Mouse (Mus musculus) lung, postnatal 14 days (tissue): ENCODE results near the gene Ltbp1.

Experiments used
- DNase-seq: peaks from one replicate; pipeline ENCODE4 v3.0.0; 2021

The Ltbp1 gene

GRCm38 (mm10) chr17:75005281-75005684, at the start of gene Ltbp1:
Gene Ltbp1, plus strand, starts transcription at chr17:75005568.
- DNase-seq: peak; percentile 55

- DNase-seq: no peak
These were observed 45.7 kb upstream of the Ltbp1 start for GRCm38 (mm10) chr17:74959481-74960245.

GRCm38 (mm10) chr17:74963222-74963621, 42.1 kb upstream of the Ltbp1 start:
- DNase-seq: no peak

- no peak for DNase-seq
These were observed 41.5 kb upstream of the Ltbp1 start for GRCm38 (mm10) chr17:74963861-74964260.

- DNase-seq: no peak
These were observed 38.0 kb upstream of the Ltbp1 start for GRCm38 (mm10) chr17:74967298-74967848.

GRCm38 (mm10) chr17:74968152-74968712, 37.1 kb upstream of the Ltbp1 start:
- no peak for DNase-seq

- no peak for DNase-seq
These were observed 36.6 kb upstream of the Ltbp1 start for GRCm38 (mm10) chr17:74968738-74969271.

GRCm38 (mm10) chr17:74975192-74975591, 30.2 kb upstream of the Ltbp1 start:
- no peak for DNase-seq

- DNase-seq: no peak
These were observed 29.0 kb upstream of the Ltbp1 start for GRCm38 (mm10) chr17:74976167-74976985.

- no peak for DNase-seq
These were observed 25.6 kb upstream of the Ltbp1 start for GRCm38 (mm10) chr17:74979767-74980166.

GRCm38 (mm10) chr17:74981703-74982102, 23.7 kb upstream of the Ltbp1 start:
- no peak for DNase-seq

- DNase-seq: no peak
These were observed 22.5 kb upstream of the Ltbp1 start for GRCm38 (mm10) chr17:74982880-74983279.

GRCm38 (mm10) chr17:74984071-74984470, 21.3 kb upstream of the Ltbp1 start:
- no peak for DNase-seq

GRCm38 (mm10) chr17:74984681-74985080, 20.7 kb upstream of the Ltbp1 start:
- peak; percentile 47 for DNase-seq

GRCm38 (mm10) chr17:74987067-74987466, 18.3 kb upstream of the Ltbp1 start:
- DNase-seq: no peak

GRCm38 (mm10) chr17:74989691-74990090, 15.7 kb upstream of the Ltbp1 start:
- DNase-seq: no peak

GRCm38 (mm10) chr17:74990561-74990960, 14.8 kb upstream of the Ltbp1 start:
- no peak for DNase-seq

GRCm38 (mm10) chr17:74993726-74994581, 11.4 kb upstream of the Ltbp1 start:
- DNase-seq: no peak

GRCm38 (mm10) chr17:74994582-74994893, 10.8 kb upstream of the Ltbp1 start:
- no peak for DNase-seq

- DNase-seq: no peak
These were observed 10.1 kb upstream of the Ltbp1 start for GRCm38 (mm10) chr17:74995266-74995665.

GRCm38 (mm10) chr17:75000066-75000465, 5.3 kb upstream of the Ltbp1 start:
- DNase-seq: no peak

- peak; percentile 87 for DNase-seq
These were observed 548 bp upstream of the Ltbp1 start for GRCm38 (mm10) chr17:75004820-75005219.
